Mouse (Mus musculus) cerebellum, adult 9-11 months (tissue): ENCODE measurements around the gene Lsm2.

Experiments used
- DNase-seq: peaks from one replicate; pipeline ENCODE4 v3.0.0; 2022

Lsm2 gene

GRCm38 (mm10) chr17:35016376-35016775 lies 34.7 kb downstream of the Lsm2 start, which contains the start of gene Vwa7:
Vwa7 (plus strand) TSS chr17:35016579.
- peak; percentile 87 for DNase-seq

GRCm38 (mm10) chr17:35016791-35017705 lies 35.4 kb downstream of the Lsm2 start:
- peak; percentile 65 for DNase-seq

DNA sequence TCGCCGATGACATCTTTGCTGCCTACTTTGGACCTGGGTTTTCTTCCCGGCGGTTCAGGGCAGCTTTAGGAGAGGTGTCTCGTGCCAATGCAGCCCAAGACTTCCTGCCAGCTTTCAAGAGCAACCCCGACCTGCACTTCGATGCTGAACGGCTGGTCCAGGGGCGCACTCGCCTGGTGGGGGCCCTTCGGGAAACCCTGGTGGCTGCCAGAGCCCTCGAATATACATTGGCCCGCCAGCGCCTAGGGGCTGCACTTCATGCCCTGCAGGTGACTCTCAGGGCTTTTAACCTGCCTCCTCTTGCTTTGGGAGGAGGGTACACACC lies 36.0 kb downstream of the Lsm2 start:
- DNase-seq, result peak; percentile 54

DNA sequence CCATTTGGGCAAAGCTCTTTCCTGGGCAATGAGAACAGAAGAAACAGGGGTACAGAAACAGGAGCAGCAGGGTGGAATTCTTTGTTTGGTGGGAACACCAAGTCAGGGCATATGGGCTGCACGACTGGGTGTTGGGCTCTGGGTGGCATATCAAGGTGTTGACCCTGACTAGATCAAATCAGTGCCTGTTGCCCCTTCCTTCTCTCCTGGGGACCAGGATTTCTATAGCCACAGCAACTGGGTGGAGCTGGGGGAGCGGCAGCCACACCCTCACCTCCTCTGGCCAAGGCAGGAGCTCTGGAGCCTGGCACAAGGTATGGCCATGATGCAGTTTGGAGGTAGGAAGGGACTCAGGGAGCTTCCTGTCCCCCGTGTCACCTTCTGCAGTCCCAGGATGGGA lies 36.5 kb downstream of the Lsm2 start:
- peak; percentile 44 for DNase-seq

DNA sequence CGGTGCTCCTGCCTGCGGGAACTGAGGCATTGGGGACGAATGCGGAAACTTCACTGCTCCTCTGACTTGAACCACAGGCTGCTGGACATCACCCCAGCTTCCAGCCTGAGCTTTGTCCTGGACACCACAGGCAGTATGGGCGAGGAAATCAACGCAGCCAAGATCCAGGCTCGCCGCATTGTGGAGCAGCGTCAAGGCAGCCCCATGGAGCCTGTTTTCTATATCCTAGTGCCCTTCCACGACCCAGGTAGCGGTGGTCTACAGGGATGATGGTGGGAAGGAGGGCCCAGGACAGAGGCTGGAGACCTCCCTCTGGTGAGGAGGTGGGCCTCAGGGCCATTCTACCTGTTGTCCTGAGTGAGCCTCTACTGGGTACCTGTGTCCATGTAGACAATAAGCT lies 38.2 kb downstream of the Lsm2 start:
- DNase-seq, result no peak

GRCm38 (mm10) chr17:35020551-35020950 lies 38.9 kb downstream of the Lsm2 start:
- DNase-seq, result peak; percentile 34

- DNase-seq, result peak; percentile 88
These were observed 39.6 kb downstream of the Lsm2 start for GRCm38 (mm10) chr17:35021163-35021808.

- DNase-seq, result peak; percentile 11
These were observed 40.3 kb downstream of the Lsm2 start for GRCm38 (mm10) chr17:35021842-35022477.

GRCm38 (mm10) chr17:35022541-35023060 lies 40.9 kb downstream of the Lsm2 start:
- no peak for DNase-seq

GRCm38 (mm10) chr17:35023221-35023620 lies 41.6 kb downstream of the Lsm2 start:
- no peak for DNase-seq

- no peak for DNase-seq
These were observed 42.1 kb downstream of the Lsm2 start for GRCm38 (mm10) chr17:35023756-35024155.

DNA sequence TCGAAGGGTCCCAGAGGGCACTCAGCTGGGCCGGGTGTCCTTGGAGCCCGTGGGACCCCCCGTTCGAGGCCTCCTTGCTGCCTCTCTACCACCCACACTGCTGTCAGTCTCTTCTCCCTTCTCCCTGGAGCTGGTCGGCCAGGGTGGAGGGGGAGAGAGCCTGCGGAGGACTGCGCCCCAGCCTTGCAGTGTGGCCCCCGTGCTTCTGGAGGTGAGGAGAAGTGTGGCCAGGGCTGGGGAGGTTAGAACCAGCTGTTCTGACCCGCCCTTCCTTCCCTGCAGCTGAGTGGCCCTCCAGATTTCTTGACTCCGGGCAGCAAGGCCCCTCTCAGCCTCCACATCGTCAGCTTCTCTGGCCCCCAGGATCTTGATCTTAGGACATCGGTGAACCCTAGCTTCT lies 42.6 kb downstream of the Lsm2 start:
- no peak for DNase-seq

DNA sequence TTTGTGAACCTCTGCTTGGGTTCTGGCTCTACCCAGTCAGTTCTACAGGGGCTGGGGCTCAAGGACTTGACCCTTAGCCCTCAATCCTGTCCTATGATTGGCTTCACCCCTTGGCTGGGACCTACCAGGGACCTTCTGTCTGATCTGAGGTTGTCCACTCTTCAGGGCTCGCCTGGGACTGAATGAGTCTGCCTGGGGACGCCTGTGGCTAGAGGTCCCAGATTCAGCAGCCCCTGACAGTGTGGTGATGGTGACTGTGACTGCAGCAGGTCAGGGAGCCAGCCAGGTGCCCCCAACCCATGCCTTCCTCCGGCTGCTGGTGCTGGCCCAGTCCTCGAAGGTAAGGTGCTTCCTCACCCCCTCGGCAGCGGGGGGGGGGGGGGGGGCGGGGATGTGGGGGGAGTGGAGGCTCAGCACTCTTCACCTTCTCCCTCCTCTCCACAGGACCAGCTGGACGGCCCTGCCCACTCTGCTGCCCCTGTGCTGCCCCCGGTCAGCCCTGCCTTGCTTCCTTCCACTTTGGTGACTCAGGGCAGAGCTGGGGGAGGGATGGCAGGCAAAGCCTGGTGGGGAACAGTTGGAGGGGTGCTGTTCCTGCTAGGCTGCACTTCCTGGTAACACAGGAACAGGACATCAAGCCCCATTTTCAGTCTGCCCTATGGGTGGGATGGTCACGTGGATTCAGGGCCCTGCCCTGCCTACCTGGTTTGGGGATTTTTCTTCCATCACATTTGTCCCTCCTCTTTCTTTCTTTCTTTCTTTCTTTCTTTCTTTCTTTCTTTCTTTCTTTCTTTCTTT lies 43.2 kb downstream of the Lsm2 start:
- DNase-seq, result no peak

GRCm38 (mm10) chr17:35026206-35026605 lies 44.5 kb downstream of the Lsm2 start:
- no peak for DNase-seq

DNA sequence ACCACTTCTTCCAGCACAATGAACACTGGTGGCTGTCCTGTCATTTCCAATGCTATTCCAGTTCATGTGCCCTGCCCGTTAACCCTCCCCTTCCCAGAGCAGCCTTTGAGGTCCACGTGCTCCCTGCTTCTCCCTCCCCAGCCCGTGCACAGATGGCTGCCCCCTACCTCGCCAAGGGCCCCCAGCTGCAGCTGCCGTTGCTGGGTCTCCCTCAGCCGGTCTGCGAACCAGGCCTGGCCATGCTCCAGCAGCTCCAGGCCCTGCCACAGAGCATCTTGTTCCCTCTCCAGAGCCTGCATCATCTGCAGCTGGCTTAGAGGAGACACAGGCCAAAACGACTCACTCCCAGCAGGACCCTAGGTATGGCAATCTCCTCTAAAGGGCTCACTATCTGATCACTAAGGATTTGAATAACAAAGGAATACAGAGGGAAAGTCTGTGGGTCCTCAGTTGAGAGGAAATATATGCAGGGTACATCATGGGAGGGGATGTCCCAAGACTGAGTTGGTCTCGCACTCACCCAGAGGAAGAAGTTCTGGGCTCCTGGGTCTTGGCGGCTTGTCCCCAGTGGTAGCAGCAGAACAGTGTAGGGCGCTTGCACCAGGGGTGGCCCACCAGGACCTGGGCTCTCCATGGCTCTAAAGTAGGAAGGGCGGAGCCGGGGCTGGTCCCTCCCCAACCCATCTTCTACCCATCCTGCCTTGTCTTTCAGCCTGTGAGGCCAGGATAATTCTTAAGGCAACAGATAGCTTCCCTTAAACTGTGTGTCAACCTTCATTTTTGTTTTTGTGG lies 45.8 kb downstream of the Lsm2 start, which contains the start of gene Sapcd1:
Sapcd1 (minus strand) TSS at position 740 of the 792 bp plus-strand sequence.
- DNase-seq, result peak; percentile 53

DNA sequence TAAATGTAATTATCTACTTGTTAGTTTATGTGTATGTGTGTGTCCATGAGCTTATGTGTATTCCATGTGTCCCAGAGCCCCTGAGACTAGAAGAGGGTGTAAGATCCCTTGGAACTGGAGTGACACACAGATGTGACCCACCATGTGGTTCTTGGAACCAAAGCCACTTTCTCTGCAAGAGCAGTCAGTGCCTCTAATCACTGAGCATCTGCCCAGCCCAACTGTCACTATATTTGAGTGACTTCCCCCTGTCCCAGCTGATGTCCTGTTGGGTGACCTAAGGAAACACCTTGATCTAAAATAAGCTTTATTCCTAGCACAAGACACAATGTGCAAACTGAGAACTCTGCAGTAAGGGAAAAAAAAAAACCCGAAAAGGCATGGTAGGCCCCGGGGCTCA lies 46.7 kb downstream of the Lsm2 start:
- no peak for DNase-seq

- DNase-seq, result no peak
These were observed 48.2 kb downstream of the Lsm2 start for GRCm38 (mm10) chr17:35029691-35030532.

- DNase-seq, result no peak
These were observed 49.6 kb downstream of the Lsm2 start for GRCm38 (mm10) chr17:35031272-35031671.

GRCm38 (mm10) chr17:35031880-35032279 lies 50.2 kb downstream of the Lsm2 start:
- DNase-seq, result no peak

- DNase-seq, result no peak
These were observed 50.7 kb downstream of the Lsm2 start for GRCm38 (mm10) chr17:35032323-35032870.
